8 mouse cellular contexts compared by ENCODE assay signal in genomic region chr2:103424349-103425026, GRCm38 (mm10). TPM values are rescaled to one million over a fixed set of nuclear protein-coding genes. Genes with fewer than 3 reads are reported as not detected.
DNase-seq lines count a peak whose midpoint lies in the region; ATAC-seq lines count a peak whose summit lies in the region.

No protein-coding gene starts in this region.

- ATAC-seq in frontal cortex, adult (ENCODE audit: low TSS enrichment), result peak; percentile 71
- ATAC-seq in midbrain, embryonic 14.5 days (ENCODE audit: low FRiP score, low TSS enrichment), result no peak

- H3K9me3 ChIP-seq in midbrain, embryonic 14.5 days (ENCODE audit: control insufficient read depth, low read length), result no peaks in the 10 kb centered on the region

- H3K4me2 ChIP-seq in midbrain, embryonic 14.5 days (ENCODE audit: low read length), result peak overlapping the region; percentile 28

- no peak overlapping the region for H3K27ac ChIP-seq in midbrain, embryonic 14.5 days (replicated peaks; ENCODE audit: low read depth, low read length)

- H3K36me3 ChIP-seq in midbrain, embryonic 14.5 days (ENCODE audit: control insufficient read depth, insufficient read depth, low read length), result no peaks in the 10 kb centered on the region

- 0 out of 2 replicates have a peak, but pooled peaks cover 4% of the 10 kb centered on the region for H3K4me1 ChIP-seq in midbrain, embryonic 14.5 days (ENCODE audit: control insufficient read depth, insufficient read depth, low read length)

- peak; percentile 48 to 77 for DNase-seq in heart, adult 18-20 months
- no peak for DNase-seq in heart, postnatal 25 days (ENCODE audit: low spot score)
- peak; percentile 47 for DNase-seq in cerebellum, adult 8-10 months
- peak; percentile 60 for DNase-seq in induced T-regulatory cell, adult 2 months (ENCODE audit: low read depth)
- DNase-seq in left cerebral cortex, postnatal 10 days (ENCODE audit: extremely low spot score in 1 of 2, low spot score in 2 of 2), result peak; percentile 59 to 66
- peak; percentile 85 for DNase-seq in midbrain, embryonic 14.5 days
- DNase-seq in spleen, postnatal 14 days (ENCODE audit: low spot score in 2 of 2), result peak; percentile 16 to 29

- 10% methylated on average over 12 of the region's 12 CpGs for WGBS in midbrain, embryonic 14.5 days

- no peaks in the 10 kb centered on the region for H3K27me3 ChIP-seq in midbrain, embryonic 14.5 days (ENCODE audit: control insufficient read depth, insufficient read depth, low read length)

- intact Hi-C loops in heart, postnatal 25 days (cut with DNase I), result loop anchor here (5.0 kb wide), 1 partner anchor 337 kb away; no protein-coding TSS in a partner anchor
- intact Hi-C loops in left cerebral cortex, postnatal 10 days (cut with DNase I), result loop anchor here (5.0 kb wide), 1 partner anchor 337 kb away; no protein-coding TSS in a partner anchor

- no peak overlapping the region for H3K9ac ChIP-seq in midbrain, embryonic 14.5 days (replicated peaks; ENCODE audit: low read length)

- H3K4me3 ChIP-seq in midbrain, embryonic 14.5 days (replicated peaks; ENCODE audit: low read depth, low read length), result no peak overlapping the region

RNA-seq across cellular contexts. Expression of gene Elf5, which starts 13.0 kb away (rescaled TPM):
- not detected for total RNA-seq in heart, adult 18-20 months (2021)
- total RNA-seq in heart, postnatal 25 days (2021), result not detected
- total RNA-seq in left cerebral cortex, postnatal 10 days (2021), result 1 to 10 TPM in 1 of 2 experiments, under 1 TPM in 1; 0.79 to 1.1 TPM
- polyA plus RNA-seq in midbrain, embryonic 14.5 days (2014; fragmentation: Nextera tagmentation; extraction: Ambion mirVana), result not detected in 2 replicates
